Mouse (Mus musculus) megakaryocyte, adult 5-6 weeks (primary cell): ENCODE measurements around the gene Slfn3. TPM values are rescaled to one million over a fixed set of nuclear protein-coding genes. Genes with fewer than 3 reads are reported as not detected.

Experiments used
- total RNA-seq, 2 experiments: library from RNA; stranded (forward) in 1 of 2; stranded (reverse) in 1 of 2; fragments of 153-499, 151-499 nt in 1 of 2; fragments of 221-1000, 200-1000 nt in 1 of 2; gene quantifications; 2 replicates each; pipeline versions ENCODE4 v1.2.3 to v1.2.4; 2015 to 2017

Slfn3 gene
- total RNA-seq, 2 experiments from 2014 or later, result 29.7 to 43.8 TPM

Other genes with a start within 250 kb of the Slfn3 start
- gene Slfn5, start 240.0 kb upstream of the Slfn3 start, total RNA-seq (2015), result 60.7 and 62.4 TPM in 2 replicates
- 112 and 116 TPM in 2 replicates for gene Slfn5, start 240.0 kb upstream of the Slfn3 start, total RNA-seq (2017)
- 39.4 and 40.0 TPM in 2 replicates for gene Slfn9, start 199.5 kb upstream of the Slfn3 start, total RNA-seq (2015)
- gene Slfn9, start 199.5 kb upstream of the Slfn3 start, total RNA-seq (2017), result 39.5 and 40.9 TPM in 2 replicates
- gene Slfn8, start 170.5 kb upstream of the Slfn3 start, total RNA-seq (2015), result 59.7 and 60.5 TPM in 2 replicates
- gene Slfn8, start 170.5 kb upstream of the Slfn3 start, total RNA-seq (2017), result 68.3 and 68.6 TPM in 2 replicates
- gene Slfn2, start 126.2 kb upstream of the Slfn3 start, total RNA-seq (2015), result 344 and 362 TPM in 2 replicates
- gene Slfn2, start 126.2 kb upstream of the Slfn3 start, total RNA-seq (2017), result 890 and 968 TPM in 2 replicates
- gene Slfn1, start 74.5 kb upstream of the Slfn3 start, total RNA-seq (2015), result 140 and 155 TPM in 2 replicates
- gene Slfn1, start 74.5 kb upstream of the Slfn3 start, total RNA-seq (2017), result 239 TPM in 2 replicates
- 257 and 290 TPM in 2 replicates for gene Slfn4, start 16.1 kb upstream of the Slfn3 start, total RNA-seq (2015)
- gene Slfn4, start 16.1 kb upstream of the Slfn3 start, total RNA-seq (2017), result 88.0 and 113 TPM in 2 replicates
- gene Slfn14, start 95.4 kb downstream of the Slfn3 start, total RNA-seq (2015), result not detected in 2 replicates
- gene Slfn14, start 95.4 kb downstream of the Slfn3 start, total RNA-seq (2017), result 0.16 TPM in 1 of 2 replicates, not detected in the other
- gene Ap2b1, start 107.7 kb downstream of the Slfn3 start, total RNA-seq (2015), result 53.7 and 58.1 TPM in 2 replicates
- gene Ap2b1, start 107.7 kb downstream of the Slfn3 start, total RNA-seq (2017), result 52.4 and 59.6 TPM in 2 replicates
- gene Pex12, start 111.3 kb downstream of the Slfn3 start, total RNA-seq (2015), result 6.2 and 7.1 TPM in 2 replicates
- gene Pex12, start 111.3 kb downstream of the Slfn3 start, total RNA-seq (2017), result 4.3 and 8.0 TPM in 2 replicates
- not detected in 2 replicates for gene Rasl10b, start 217.8 kb downstream of the Slfn3 start, total RNA-seq (2015)
- not detected in 2 replicates for gene Rasl10b, start 217.8 kb downstream of the Slfn3 start, total RNA-seq (2017)
- not detected in 2 replicates for gene Gas2l2, start 238.1 kb downstream of the Slfn3 start, total RNA-seq (2015)
- not detected in 2 replicates for gene Gas2l2, start 238.1 kb downstream of the Slfn3 start, total RNA-seq (2017)
- gene 1700020L24Rik, start 246.3 kb downstream of the Slfn3 start, total RNA-seq (2015), result 19.7 and 21.4 TPM in 2 replicates
- gene 1700020L24Rik, start 246.3 kb downstream of the Slfn3 start, total RNA-seq (2017), result 44.8 and 55.4 TPM in 2 replicates